Mouse (Mus musculus): ENCODE results near the gene 2200002D01Rik.

Gene 2200002D01Rik

GRCm38 (mm10) chr7:29279261-29279660 is 31.0 kb upstream of the 2200002D01Rik start:
- DNase-seq, result no peak

GRCm38 (mm10) chr7:29277510-29277909 is 29.2 kb upstream of the 2200002D01Rik start:
- DNase-seq, result no peak

- DNase-seq, result no peak
Measured at GRCm38 (mm10) chr7:29276715-29277114, 28.4 kb upstream of the 2200002D01Rik start.

- no peak for DNase-seq
Measured at GRCm38 (mm10) chr7:29271687-29272465, 23.6 kb upstream of the 2200002D01Rik start.

GRCm38 (mm10) chr7:29270445-29270844 is 22.2 kb upstream of the 2200002D01Rik start:
- DNase-seq, result no peak

- DNase-seq, result no peak
Measured at GRCm38 (mm10) chr7:29266931-29267330, 18.7 kb upstream of the 2200002D01Rik start.

GRCm38 (mm10) chr7:29265636-29266035 is 17.4 kb upstream of the 2200002D01Rik start:
- DNase-seq, result no peak

GRCm38 (mm10) chr7:29263831-29264230 is 15.6 kb upstream of the 2200002D01Rik start:
- DNase-seq, result no peak

- no peak for DNase-seq
Measured at GRCm38 (mm10) chr7:29262151-29262550, 13.9 kb upstream of the 2200002D01Rik start.

- DNase-seq, result no peak
Measured at GRCm38 (mm10) chr7:29259781-29260730, 11.8 kb upstream of the 2200002D01Rik start.

- no peak for DNase-seq
Measured at GRCm38 (mm10) chr7:29257368-29257767, 9.1 kb upstream of the 2200002D01Rik start.

- DNase-seq, result no peak
Measured at GRCm38 (mm10) chr7:29255875-29256274, 7.6 kb upstream of the 2200002D01Rik start.

GRCm38 (mm10) chr7:29253842-29254241 is 5.6 kb upstream of the 2200002D01Rik start:
- DNase-seq, result no peak

- DNase-seq, result no peak
Measured at GRCm38 (mm10) chr7:29251166-29251565, 2.9 kb upstream of the 2200002D01Rik start.

GRCm38 (mm10) chr7:29247706-29248105 is 560 bp downstream of the 2200002D01Rik start:
- no peak for DNase-seq

- peak; percentile 79 for DNase-seq
Measured at GRCm38 (mm10) chr7:29247314-29247700, 959 bp downstream of the 2200002D01Rik start.

GRCm38 (mm10) chr7:29246619-29247313 is 1.5 kb downstream of the 2200002D01Rik start:
- no peak for DNase-seq

GRCm38 (mm10) chr7:29246015-29246414 is 2.3 kb downstream of the 2200002D01Rik start:
- no peak for DNase-seq

GRCm38 (mm10) chr7:29244732-29245416 is 3.4 kb downstream of the 2200002D01Rik start:
- DNase-seq, result no peak

- peak; percentile 99 for DNase-seq
Measured at GRCm38 (mm10) chr7:29238019-29238967, 10.0 kb downstream of the 2200002D01Rik start, which contains the start of gene Yif1b. Gene Yif1b (plus strand): TSS chr7:29238329.

- peak; percentile 71 for DNase-seq
Measured at GRCm38 (mm10) chr7:29237596-29237995, 10.7 kb downstream of the 2200002D01Rik start.

Measured in cerebellum, adult 9-10 months (tissue).